Mouse (Mus musculus) cerebral cortex, adult 2 months (tissue): ENCODE results near the gene Gm21833.

ENCODE experiments used
- WGBS: fragments of 180-500 bp; shearing (Covaris S2); methylation state at CpG from one replicate; pipeline ENCODE4 v1.1.7; 2018; 5-methylcytosine and 5-hydroxymethylcytosine counted together

Gene Gm21833

DNA sequence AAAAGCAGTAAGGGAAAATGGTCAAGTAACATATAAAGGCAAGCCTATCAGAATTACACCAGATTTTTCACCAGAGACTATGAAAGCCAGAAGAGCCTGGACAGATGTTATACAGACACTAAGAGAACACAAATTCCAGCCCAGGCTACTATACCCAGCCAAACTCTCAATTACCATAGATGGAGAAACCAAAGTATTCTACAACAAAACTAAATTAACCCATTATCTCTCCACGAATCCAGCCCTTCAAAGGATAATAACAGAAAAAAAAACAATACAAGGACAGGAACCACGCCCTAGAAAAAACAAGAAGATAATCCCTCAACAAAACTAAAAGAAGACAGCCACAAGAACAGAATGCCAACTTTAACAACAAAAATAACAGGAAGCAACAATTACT is at the start of gene Gm21833:
Gene Gm21833, plus strand, starts transcription at position 301 of the 400 bp plus-strand sequence.
- 84% methylated on average over 2 of the region's 2 CpGs for WGBS

DNA sequence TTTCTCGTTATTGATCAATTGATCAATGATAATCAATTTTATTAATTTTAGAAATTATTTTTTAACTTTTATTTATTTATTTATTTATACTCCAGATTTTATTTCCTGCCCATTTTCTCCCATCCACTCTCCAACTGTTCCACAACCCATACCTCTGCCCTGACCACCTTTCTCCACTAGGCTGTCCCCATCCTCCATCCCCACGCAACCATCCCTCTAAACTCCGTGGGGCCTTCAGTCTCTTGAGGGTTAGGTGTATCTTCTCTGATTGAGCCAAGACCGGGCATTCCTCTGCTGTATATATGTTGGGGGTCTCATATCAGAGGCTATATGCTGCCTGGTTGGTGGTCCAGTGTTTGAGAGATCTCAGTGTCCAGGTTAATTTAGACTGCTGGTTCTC is 31.7 kb upstream of the Gm21833 start:
- WGBS, result 91% methylated on average over 4 of the region's 4 CpGs

GRCm38 (mm10) chr16:82816615-82817014 is 11.6 kb upstream of the Gm21833 start:
- WGBS, result 34% methylated on average over 2 of the region's 2 CpGs

DNA sequence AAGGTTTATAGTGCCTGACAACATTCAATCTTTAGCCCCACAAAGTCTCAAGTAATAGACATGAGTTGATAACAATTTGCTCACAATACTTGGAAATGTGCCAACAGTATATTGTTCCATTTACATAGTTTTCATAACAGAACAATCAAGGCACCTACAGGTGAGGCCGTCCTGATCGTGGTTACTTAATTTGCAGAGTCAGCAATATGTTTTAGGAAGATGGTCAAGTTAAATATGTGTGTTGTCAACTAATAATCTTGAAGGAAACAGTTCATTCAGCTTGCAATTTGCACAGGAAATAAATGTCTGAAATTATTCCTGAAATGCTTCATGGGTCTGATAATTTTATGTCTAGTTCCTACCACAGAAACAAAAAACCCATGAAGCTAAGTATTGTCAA is 27.6 kb downstream of the Gm21833 start:
- WGBS, result 84% methylated on average over 2 of the region's 2 CpGs

DNA sequence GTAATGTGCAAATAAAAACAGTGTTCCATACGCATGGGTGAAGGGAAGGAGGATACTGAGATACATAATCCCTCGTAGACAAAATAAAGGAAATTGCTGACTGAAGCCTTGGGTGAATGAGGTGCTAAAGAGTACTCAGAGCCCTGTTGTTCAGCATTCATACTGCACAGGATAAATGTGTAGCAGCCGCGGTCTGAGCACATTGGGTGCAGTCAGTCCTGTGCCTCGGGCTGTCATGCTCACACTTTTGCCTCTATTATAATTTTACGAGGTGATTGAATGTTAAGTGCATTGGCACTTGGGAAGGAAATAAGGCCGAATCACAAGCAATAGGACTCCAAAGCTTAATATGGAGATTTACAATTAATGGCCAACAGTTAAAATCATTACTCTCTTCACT is 36.4 kb downstream of the Gm21833 start:
- WGBS, result 78% methylated on average over 7 of the region's 7 CpGs
